Mouse (Mus musculus) embryonic facial prominence, embryonic 11.5 days (tissue): ENCODE measurements around the gene Art3. TPM values are rescaled to one million over a fixed set of nuclear protein-coding genes. Genes with fewer than 3 reads are reported as not detected.

Source experiments
- ATAC-seq: fragments of 200-750 bp; cut with Nextera tagmentation; replicated peaks from 2 replicates; pipeline ENCODE4 v1.8.0; 2017; ENCODE audit warnings: low read depth; ENCODE audit not compliant: insufficient number of reproducible peaks, low FRiP score, low TSS enrichment
- DNase-seq: peaks from one replicate; pipeline ENCODE4 v3.0.0-alpha.2; 2015; ENCODE audit warnings: low spot score
- H3K27ac ChIP-seq: fragments of 300-500 bp; sonication (generic); replicated peaks from 2 replicates; pipeline ENCODE4 v1.5.1; 2014; ENCODE audit warnings: mild to moderate bottlenecking, low read depth, low read length, control low read depth
- H3K27me3 ChIP-seq: fragments of 300-500 bp; sonication (generic); 2 replicates; pipeline ENCODE4 v1.6.1; 2014; ENCODE audit warnings: mild to moderate bottlenecking, low read length, moderate library complexity, mixed read lengths; ENCODE audit not compliant: control insufficient read depth, insufficient read depth
- H3K36me3 ChIP-seq: fragments of 300-500 bp; sonication (generic); replicated peaks from 2 replicates; pipeline ENCODE4 v1.6.1; 2014; ENCODE audit warnings: low read depth, mild to moderate bottlenecking, low read length, moderate library complexity, mixed read lengths; ENCODE audit not compliant: control insufficient read depth, insufficient read depth
- H3K4me1 ChIP-seq: fragments of 300-500 bp; sonication (generic); 2 replicates; pipeline ENCODE4 v1.6.1; 2014; ENCODE audit warnings: low read length, mixed read lengths; ENCODE audit not compliant: control insufficient read depth, insufficient read depth
- H3K4me2 ChIP-seq: fragments of 300-500 bp; sonication (generic); 2 replicates; pipeline ENCODE4 v1.6.1; 2014; ENCODE audit warnings: low read depth, mild to moderate bottlenecking, control low read depth, low read length, moderate library complexity
- H3K4me3 ChIP-seq: fragments of 300-500 bp; sonication (generic); 2 replicates; pipeline ENCODE4 v1.5.1; 2014; ENCODE audit warnings: low read depth, low read length, control low read depth
- H3K9ac ChIP-seq: fragments of 300-500 bp; sonication (generic); replicated peaks from 2 replicates; pipeline ENCODE4 v1.6.1; 2014; ENCODE audit warnings: mild to moderate bottlenecking, control low read depth, low read length
- H3K9me3 ChIP-seq: fragments of 300-500 bp; sonication (generic); replicated peaks from 2 replicates; pipeline ENCODE4 v1.6.1; 2016; ENCODE audit warnings: mild to moderate bottlenecking, low read length, inconsistent platforms, mixed read lengths; ENCODE audit not compliant: control insufficient read depth
- WGBS: fragments of 180-500 bp; shearing (Covaris S2); extraction: QIAGEN DNeasy Blood & Tissue Kit; methylation state at CpG from one replicate; pipeline ENCODE4 v1.1.7; 2014; 5-methylcytosine and 5-hydroxymethylcytosine counted together
- polyA plus RNA-seq: library from polyadenylated mRNA; unstranded; fragments of >200 nt; fragmentation: Nextera tagmentation; extraction: Ambion mirVana; gene quantifications from 2 replicates; pipeline ENCODE4 v1.2.1, GENCODE M21; 2014

Art3 gene
- polyA plus RNA-seq, 1 experiment from 2014 or later: 1.4 TPM

DNA sequence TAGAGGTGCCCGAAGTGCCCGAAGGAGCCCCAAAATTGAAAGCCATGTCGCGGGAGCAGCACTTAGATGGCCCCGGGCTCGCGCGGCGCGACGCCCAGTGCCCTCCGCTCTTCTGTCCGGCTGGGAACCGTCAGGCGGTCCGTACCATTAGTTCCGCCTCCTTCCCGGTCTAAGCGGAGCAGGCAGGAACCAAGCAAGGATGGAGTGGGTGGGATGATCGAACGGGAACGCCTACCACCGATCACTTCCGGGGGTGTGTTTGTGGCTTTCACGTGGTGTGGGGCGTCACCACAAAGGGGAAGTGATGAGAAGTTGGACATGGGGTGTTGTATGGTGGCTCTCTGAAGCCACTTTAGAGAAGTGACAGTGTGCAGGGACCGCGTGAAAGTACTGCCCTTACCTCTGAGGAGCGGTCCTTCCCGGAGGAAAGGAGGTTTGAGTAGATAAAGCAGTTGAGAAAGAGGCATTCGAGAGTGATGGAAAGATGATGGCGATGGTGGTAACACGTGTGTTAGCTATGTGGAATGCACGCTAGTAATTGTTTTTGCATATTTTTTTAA, 103.5 kb downstream of the Art3 start, which contains the start of gene Nup54:
Nup54 (minus strand) TSS at position 195 of the 560 bp plus-strand sequence.
- H3K4me3 ChIP-seq: peak within 1 kb of the TSS; percentile 87
- peak within 1 kb of the TSS; percentile 69 for H3K4me2 ChIP-seq
- peak within 1 kb of the TSS; percentile 91 for H3K9ac ChIP-seq
- no peaks in the 10 kb centered on the region for H3K36me3 ChIP-seq
- H3K27ac ChIP-seq: peak within 1 kb of the TSS; percentile 72
- under 1% methylated on average over 34 of the region's 34 CpGs for WGBS
- no peaks in the 10 kb centered on the region for H3K4me1 ChIP-seq
- H3K27me3 ChIP-seq: no peaks in the 10 kb centered on the region
- ATAC-seq: peak; percentile 99
- peak; percentile 97 for DNase-seq
- no peaks in the 10 kb centered on the region for H3K9me3 ChIP-seq

GRCm38 (mm10) chr5:92438540-92438939, 106.9 kb downstream of the Art3 start:
- WGBS: 90% methylated on average over 8 of the region's 8 CpGs
- no peak overlapping the region for H3K9ac ChIP-seq
- ATAC-seq: no peak

GRCm38 (mm10) chr5:92441494-92441893, 109.9 kb downstream of the Art3 start:
- Histone ChIP-seq H3K4me3 (no peak overlapping the region), H3K36me3 (no peaks in the 10 kb centered on the region), H3K9me3 (no peaks in the 10 kb centered on the region), H3K4me2 (no peak overlapping the region), H3K27me3 (no peaks in the 10 kb centered on the region), H3K9ac (no peak overlapping the region), H3K4me1 (no peaks in the 10 kb centered on the region), H3K27ac (no peak overlapping the region)
- 73% methylated on average over 5 of the region's 5 CpGs for WGBS
- no peak for DNase-seq
- ATAC-seq: no peak

More at GRCm38 (mm10) chr5:92438540-92438939, 106.9 kb downstream of the Art3 start:
- Histone ChIP-seq H3K4me3 (no peak overlapping the region), H3K9me3 (no peaks in the 10 kb centered on the region), H3K4me2 (no peak overlapping the region), H3K27me3 (no peaks in the 10 kb centered on the region), H3K27ac (no peak overlapping the region), H3K4me1 (no peaks in the 10 kb centered on the region), H3K36me3 (no peaks in the 10 kb centered on the region)
- no peak for DNase-seq

- Histone ChIP-seq H3K27ac (no peak overlapping the region), H3K36me3 (no peaks in the 10 kb centered on the region), H3K9ac (no peak overlapping the region), H3K4me2 (no peak overlapping the region), H3K4me3 (no peak overlapping the region), H3K27me3 (no peaks in the 10 kb centered on the region), H3K9me3 (no peaks in the 10 kb centered on the region), H3K4me1 (no peaks in the 10 kb centered on the region)
- WGBS: 87% methylated on average over 7 of the region's 7 CpGs
- no peak for ATAC-seq
- DNase-seq: no peak
Measured at GRCm38 (mm10) chr5:92442914-92443313, 111.3 kb downstream of the Art3 start.

GRCm38 (mm10) chr5:92445016-92445415, 113.4 kb downstream of the Art3 start:
- WGBS: 87% methylated on average over 2 of the region's 2 CpGs

GRCm38 (mm10) chr5:92446736-92447135, 115.1 kb downstream of the Art3 start:
- Histone ChIP-seq H3K27me3 (no peaks in the 10 kb centered on the region), H3K4me3 (no peak overlapping the region), H3K36me3 (no peaks in the 10 kb centered on the region), H3K4me1 (no peaks in the 10 kb centered on the region), H3K27ac (no peak overlapping the region), H3K9me3 (no peaks in the 10 kb centered on the region), H3K4me2 (no peak overlapping the region), H3K9ac (no peak overlapping the region)
- 90% methylated on average over 5 of the region's 5 CpGs for WGBS
- DNase-seq (no peak), ATAC-seq (no peak)

More at GRCm38 (mm10) chr5:92445016-92445415, 113.4 kb downstream of the Art3 start:
- DNase-seq: no peak
- Histone ChIP-seq H3K4me2 (no peak overlapping the region), H3K27me3 (no peaks in the 10 kb centered on the region), H3K9ac (no peak overlapping the region), H3K36me3 (no peaks in the 10 kb centered on the region), H3K27ac (no peak overlapping the region), H3K4me1 (no peaks in the 10 kb centered on the region), H3K4me3 (no peak overlapping the region), H3K9me3 (no peaks in the 10 kb centered on the region)
- ATAC-seq: no peak

GRCm38 (mm10) chr5:92452876-92453275, 121.2 kb downstream of the Art3 start:
- DNase-seq (no peak), ATAC-seq (no peak)
- H3K4me3 ChIP-seq: no peak overlapping the region
- H3K4me2 ChIP-seq: no peak overlapping the region
- H3K9me3 ChIP-seq: no peaks in the 10 kb centered on the region
- H3K27ac ChIP-seq: no peak overlapping the region
- H3K27me3 ChIP-seq: no peaks in the 10 kb centered on the region
- WGBS: 94% methylated on average over 5 of the region's 5 CpGs
- H3K4me1 ChIP-seq: no peaks in the 10 kb centered on the region
- H3K9ac ChIP-seq: no peak overlapping the region
- no peaks in the 10 kb centered on the region for H3K36me3 ChIP-seq

DNA sequence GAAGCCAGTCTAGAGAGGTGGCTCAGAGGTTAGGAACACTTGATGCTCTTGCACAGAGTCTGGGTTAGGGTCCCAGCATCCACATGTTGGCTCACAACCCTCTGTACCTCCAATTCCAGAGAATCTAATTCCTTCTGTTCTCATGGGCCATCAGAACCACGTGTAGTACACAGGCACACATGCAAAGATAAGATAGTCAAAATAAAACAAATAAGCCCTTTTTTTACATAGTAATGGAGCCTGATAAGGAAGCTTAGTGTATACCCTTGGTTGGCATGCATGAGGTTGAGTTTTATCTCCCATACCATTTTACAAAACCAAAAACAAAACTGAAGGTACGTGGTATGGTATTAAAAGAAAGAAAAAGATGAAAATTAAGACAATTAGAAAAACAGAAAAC, 125.8 kb downstream of the Art3 start:
- H3K4me2 ChIP-seq: no peak overlapping the region
- H3K36me3 ChIP-seq: no peaks in the 10 kb centered on the region
- H3K4me1 ChIP-seq: no peaks in the 10 kb centered on the region
- no peak for DNase-seq
- H3K27me3 ChIP-seq: no peaks in the 10 kb centered on the region
- 85% methylated on average over 2 of the region's 2 CpGs for WGBS
- no peak overlapping the region for H3K9ac ChIP-seq
- ATAC-seq: no peak
- H3K4me3 ChIP-seq: no peak overlapping the region
- no peaks in the 10 kb centered on the region for H3K9me3 ChIP-seq
- no peak overlapping the region for H3K27ac ChIP-seq
